Mouse (Mus musculus) thymus, adult 2 months (tissue): ENCODE data around the gene Galnt12.

Experiments used
- CTCF ChIP-seq: fragments of 200-500 bp; IDR thresholded peaks from 2 replicates; pipeline ENCODE4 v1.5.1; 2012; ENCODE audit warnings: mild to moderate bottlenecking, control low read depth, low read length, moderate library complexity, borderline replicate concordance; ENCODE audit not compliant: control insufficient read depth, poor library complexity, insufficient read depth; ENCODE audit errors: extremely low read depth
- POLR2A ChIP-seq: fragments of 200-500 bp; IDR thresholded peaks from 2 replicates; pipeline ENCODE4 v1.6.1; 2012; ENCODE audit warnings: mild to moderate bottlenecking, low read length, control low read depth, moderate library complexity; ENCODE audit not compliant: control insufficient read depth, poor library complexity, insufficient read depth; ENCODE audit errors: extremely low read depth

- TF ChIP-seq CTCF (no peak), POLR2A (no peak)
These were observed 42.5 kb upstream of the Galnt12 start for GRCm38 (mm10) chr4:47049216-47049615.
